Mouse (Mus musculus): ENCODE measurements around the gene Map4k2. TPM values are rescaled to one million over a fixed set of nuclear protein-coding genes. Genes with fewer than 3 reads are reported as not detected.
A peak's percentile ranks its signal among the peaks of the same experiment; 100 is the strongest.

Gene Map4k2
- polyA plus RNA-seq, 1 experiment = 10.7 TPM

DNA sequence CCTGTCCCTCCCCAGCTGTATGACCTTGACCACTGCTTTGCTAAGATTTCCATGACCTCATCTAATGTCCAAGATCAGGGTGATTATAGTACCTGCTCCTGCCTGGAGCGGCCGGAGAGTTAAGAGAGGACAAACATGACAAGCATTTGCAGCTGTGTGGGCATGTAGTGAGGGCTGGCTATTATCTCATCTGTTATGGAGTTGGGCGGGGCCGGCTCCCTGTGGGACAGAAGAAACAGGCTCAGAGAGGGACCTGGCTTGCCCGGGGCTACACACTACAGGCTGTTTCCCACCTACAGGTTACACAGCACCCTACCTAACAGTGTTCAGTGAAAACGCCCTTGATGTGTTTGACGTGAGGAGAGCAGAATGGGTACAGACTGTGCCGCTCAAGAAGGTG lies 19.6 kb upstream of the Map4k2 start:
- Histone ChIP-seq H3K27ac (ENCODE audit: insufficient read depth, low read length) (0 out of 2 replicates have a peak overlapping the region, but pooled peaks have one; percentile 2), H3K9ac (ENCODE audit: low read depth, poor library complexity, severe bottlenecking) (no peak overlapping the region), H3K4me3 (ENCODE audit: low read depth, low read length) (peak overlapping the region; percentile 4; the same call in 1 of the 2 replicates), H3K9me3 (replicated peaks; ENCODE audit: control insufficient read depth, insufficient read depth, low read length, poor library complexity, severe bottlenecking) (no peaks in the 10 kb centered on the region), H3K27me3 (ENCODE audit: control insufficient read depth, insufficient read depth, low read length, poor library complexity, severe bottlenecking) (no peaks in the 10 kb centered on the region), H3K4me1 (ENCODE audit: control insufficient read depth, insufficient read depth, low read length) (peaks cover 4% of the 10 kb centered on the region), H3K36me3 (ENCODE audit: control insufficient read depth, insufficient read depth, low read length, poor library complexity, severe bottlenecking) (peaks cover 28% of the 10 kb centered on the region)
- TF ChIP-seq POLR2A (IDR thresholded peaks at IDR 0.05; ENCODE audit: insufficient read depth, low read length) = no peak
- TF ChIP-seq CTCF (IDR thresholded peaks at IDR 0.05; ENCODE audit: low read depth, low read length) = no peak
- TF ChIP-seq EP300 (IDR thresholded peaks at IDR 0.05; ENCODE audit: insufficient read depth, low read depth, low read length) = no peak

GRCm38 (mm10) chr19:6321786-6322621 lies 18.9 kb upstream of the Map4k2 start:
- H3K9me3 ChIP-seq (replicated peaks; ENCODE audit: control insufficient read depth, insufficient read depth, low read length, poor library complexity, severe bottlenecking) = no peaks in the 10 kb centered on the region
- peaks cover 4% of the 10 kb centered on the region for H3K4me1 ChIP-seq (ENCODE audit: control insufficient read depth, insufficient read depth, low read length)
- H3K9ac ChIP-seq (ENCODE audit: low read depth, poor library complexity, severe bottlenecking) = no peak overlapping the region
- no peaks in the 10 kb centered on the region for H3K27me3 ChIP-seq (ENCODE audit: control insufficient read depth, insufficient read depth, low read length, poor library complexity, severe bottlenecking)
- 0 out of 2 replicates have a peak overlapping the region, but pooled peaks have one; percentile 2 for H3K27ac ChIP-seq (ENCODE audit: insufficient read depth, low read length)
- TF ChIP-seq EP300 (IDR thresholded peaks at IDR 0.05; ENCODE audit: insufficient read depth, low read depth, low read length) = 0 out of 2 replicates have a peak, but pooled peaks have one; percentile 46
- TF ChIP-seq CTCF (IDR thresholded peaks at IDR 0.05; ENCODE audit: low read depth, low read length) = no peak
- peaks cover 22% of the 10 kb centered on the region for H3K36me3 ChIP-seq (ENCODE audit: control insufficient read depth, insufficient read depth, low read length, poor library complexity, severe bottlenecking)
- peak overlapping the region; percentile 4; the same call in 1 of the 2 replicates for H3K4me3 ChIP-seq (ENCODE audit: low read depth, low read length)

DNA sequence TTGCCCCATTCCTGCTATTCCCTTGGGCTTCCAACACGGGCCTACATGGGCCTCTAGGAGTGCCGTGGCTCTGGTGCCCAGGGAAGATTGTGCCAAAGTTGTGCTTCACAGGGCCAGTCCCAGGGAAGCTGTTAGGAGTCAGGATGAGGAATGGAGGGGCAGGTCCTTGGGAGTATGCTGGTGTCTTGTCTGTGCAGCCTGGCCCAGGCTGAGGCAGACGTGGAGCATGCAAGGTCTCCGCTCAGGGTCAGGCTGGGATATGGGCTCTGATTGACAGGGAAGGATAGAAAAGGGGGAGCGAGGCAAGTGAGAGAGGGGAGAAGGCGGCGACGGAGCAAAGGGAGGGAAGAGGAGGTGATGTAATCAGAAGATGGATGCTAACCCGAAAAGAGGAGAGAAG lies 16.2 kb upstream of the Map4k2 start:
- no peak for TF ChIP-seq POLR2A (IDR thresholded peaks at IDR 0.05; ENCODE audit: insufficient read depth, low read length)
- no peak for TF ChIP-seq EP300 (IDR thresholded peaks at IDR 0.05; ENCODE audit: insufficient read depth, low read depth, low read length)
- TF ChIP-seq CTCF (IDR thresholded peaks at IDR 0.05; ENCODE audit: low read depth, low read length) = no peak
- Histone ChIP-seq H3K27me3 (ENCODE audit: control insufficient read depth, insufficient read depth, low read length, poor library complexity, severe bottlenecking) (no peaks in the 10 kb centered on the region), H3K27ac (ENCODE audit: insufficient read depth, low read length) (no peak overlapping the region), H3K9me3 (replicated peaks; ENCODE audit: control insufficient read depth, insufficient read depth, low read length, poor library complexity, severe bottlenecking) (no peaks in the 10 kb centered on the region), H3K36me3 (ENCODE audit: control insufficient read depth, insufficient read depth, low read length, poor library complexity, severe bottlenecking) (peaks cover 8% of the 10 kb centered on the region; the same call in 1 of the 2 replicates), H3K9ac (ENCODE audit: low read depth, poor library complexity, severe bottlenecking) (no peak overlapping the region), H3K4me1 (ENCODE audit: control insufficient read depth, insufficient read depth, low read length) (peaks cover 4% of the 10 kb centered on the region), H3K4me3 (ENCODE audit: low read depth, low read length) (no peak overlapping the region)

- H3K9me3 ChIP-seq (replicated peaks; ENCODE audit: control insufficient read depth, insufficient read depth, low read length, poor library complexity, severe bottlenecking) = no peaks in the 10 kb centered on the region
- no peak overlapping the region for H3K4me3 ChIP-seq (ENCODE audit: low read depth, low read length)
- H3K9ac ChIP-seq (ENCODE audit: low read depth, poor library complexity, severe bottlenecking) = no peak overlapping the region
- no peaks in the 10 kb centered on the region for H3K27me3 ChIP-seq (ENCODE audit: control insufficient read depth, insufficient read depth, low read length, poor library complexity, severe bottlenecking)
- H3K27ac ChIP-seq (ENCODE audit: insufficient read depth, low read length) = no peak overlapping the region
- TF ChIP-seq EP300 (IDR thresholded peaks at IDR 0.05; ENCODE audit: insufficient read depth, low read depth, low read length) = no peak
- no peaks in the 10 kb centered on the region for H3K4me1 ChIP-seq (ENCODE audit: control insufficient read depth, insufficient read depth, low read length)
- H3K36me3 ChIP-seq (ENCODE audit: control insufficient read depth, insufficient read depth, low read length, poor library complexity, severe bottlenecking) = no peaks in the 10 kb centered on the region
Measured at GRCm38 (mm10) chr19:6331178-6331577, 9.8 kb upstream of the Map4k2 start.

DNA sequence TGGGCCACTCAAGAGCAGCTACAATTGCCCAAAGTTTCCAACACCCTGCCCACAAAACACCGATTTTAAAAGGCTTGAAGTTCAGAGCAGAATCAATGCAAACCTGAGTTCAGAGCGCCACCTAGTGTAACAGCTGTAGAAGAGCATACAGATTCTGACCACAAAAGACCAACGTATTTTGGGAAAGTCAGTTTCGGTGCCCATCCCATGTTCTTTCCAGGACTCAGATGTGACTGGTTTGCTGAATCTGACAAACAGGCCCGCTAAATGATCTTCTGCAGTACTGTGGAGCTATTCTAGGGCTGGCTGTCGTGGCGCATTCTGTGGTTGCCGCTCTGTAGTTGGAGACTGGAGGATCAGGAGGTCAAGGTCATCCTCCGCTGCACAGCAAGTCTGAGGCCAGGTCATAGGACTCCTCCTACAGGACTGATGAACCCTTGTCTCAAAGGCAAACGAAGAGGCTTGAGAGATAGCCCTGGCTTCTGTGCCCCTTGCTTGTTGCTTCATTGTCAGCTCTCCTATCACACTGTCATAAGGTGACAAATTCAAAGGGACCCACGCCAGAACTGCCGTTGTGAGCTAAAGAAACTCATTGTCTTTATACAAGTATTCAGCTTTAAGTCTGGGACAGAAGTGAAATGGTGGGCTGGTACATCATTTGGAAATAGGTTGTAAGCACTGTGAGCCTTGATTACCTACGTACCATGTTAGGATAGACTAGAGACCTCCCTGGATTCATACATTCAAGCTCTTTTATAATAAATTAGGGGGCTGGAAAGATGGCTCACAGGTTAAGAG lies 9.0 kb upstream of the Map4k2 start:
- Histone ChIP-seq H3K9ac (ENCODE audit: low read depth, poor library complexity, severe bottlenecking) (no peak overlapping the region), H3K36me3 (ENCODE audit: control insufficient read depth, insufficient read depth, low read length, poor library complexity, severe bottlenecking) (no peaks in the 10 kb centered on the region), H3K9me3 (replicated peaks; ENCODE audit: control insufficient read depth, insufficient read depth, low read length, poor library complexity, severe bottlenecking) (no peaks in the 10 kb centered on the region), H3K4me3 (ENCODE audit: low read depth, low read length) (no peak overlapping the region), H3K4me1 (ENCODE audit: control insufficient read depth, insufficient read depth, low read length) (no peaks in the 10 kb centered on the region), H3K27ac (ENCODE audit: insufficient read depth, low read length) (no peak overlapping the region), H3K27me3 (ENCODE audit: control insufficient read depth, insufficient read depth, low read length, poor library complexity, severe bottlenecking) (no peaks in the 10 kb centered on the region)
- TF ChIP-seq CTCF (IDR thresholded peaks at IDR 0.05; ENCODE audit: low read depth, low read length) = peak; percentile 4
- TF ChIP-seq POLR2A (IDR thresholded peaks at IDR 0.05; ENCODE audit: insufficient read depth, low read length) = no peak
- TF ChIP-seq EP300 (IDR thresholded peaks at IDR 0.05; ENCODE audit: insufficient read depth, low read depth, low read length) = no peak

All from ES-Bruce4 (cell line).